Mouse (Mus musculus) right cerebral cortex, postnatal 25 days (tissue): ENCODE results near the gene Nxpe3.
A peak's percentile ranks its signal among the peaks of the same experiment; 100 is the strongest.

Source experiments
- DNase-seq: peaks from one replicate; pipeline ENCODE4 v3.0.0; 2022

Gene Nxpe3

GRCm38 (mm10) chr16:55832617-55833016 lies 62.5 kb downstream of the Nxpe3 start:
- DNase-seq: no peak

- DNase-seq: no peak
Measured at GRCm38 (mm10) chr16:55832040-55832439, 63.0 kb downstream of the Nxpe3 start.

- DNase-seq: no peak
Measured at GRCm38 (mm10) chr16:55831451-55831850, 63.6 kb downstream of the Nxpe3 start.

GRCm38 (mm10) chr16:55823398-55824155 lies 71.5 kb downstream of the Nxpe3 start:
- DNase-seq: no peak

- DNase-seq: no peak
Measured at GRCm38 (mm10) chr16:55822741-55823397, 72.2 kb downstream of the Nxpe3 start.

- DNase-seq: peak; percentile 84
Measured at GRCm38 (mm10) chr16:55821997-55822740, 72.9 kb downstream of the Nxpe3 start.

GRCm38 (mm10) chr16:55821571-55821981 lies 73.5 kb downstream of the Nxpe3 start:
- DNase-seq: no peak

- DNase-seq: no peak
Measured at GRCm38 (mm10) chr16:55820916-55821570, 74.0 kb downstream of the Nxpe3 start.

- no peak for DNase-seq
Measured at GRCm38 (mm10) chr16:55820161-55820915, 74.7 kb downstream of the Nxpe3 start.

GRCm38 (mm10) chr16:55819186-55819861 lies 75.8 kb downstream of the Nxpe3 start:
- no peak for DNase-seq

- no peak for DNase-seq
Measured at GRCm38 (mm10) chr16:55817717-55818515, 77.2 kb downstream of the Nxpe3 start.

GRCm38 (mm10) chr16:55816202-55816941 lies 78.7 kb downstream of the Nxpe3 start:
- DNase-seq: no peak

- no peak for DNase-seq
Measured at GRCm38 (mm10) chr16:55815466-55815865, 79.6 kb downstream of the Nxpe3 start.

- no peak for DNase-seq
Measured at GRCm38 (mm10) chr16:55814686-55815085, 80.4 kb downstream of the Nxpe3 start.

GRCm38 (mm10) chr16:55813916-55814315 lies 81.2 kb downstream of the Nxpe3 start:
- DNase-seq: no peak

GRCm38 (mm10) chr16:55811792-55812191 lies 83.3 kb downstream of the Nxpe3 start:
- DNase-seq: no peak

GRCm38 (mm10) chr16:55809779-55810514 lies 85.1 kb downstream of the Nxpe3 start:
- DNase-seq: no peak

GRCm38 (mm10) chr16:55809345-55809744 lies 85.7 kb downstream of the Nxpe3 start:
- no peak for DNase-seq

- DNase-seq: no peak
Measured at GRCm38 (mm10) chr16:55807505-55807932, 87.6 kb downstream of the Nxpe3 start.
